Mouse (Mus musculus): ENCODE results near the gene Adamtsl2. TPM values are rescaled to one million over a fixed set of nuclear protein-coding genes. Genes with fewer than 3 reads are reported as not detected.

The Adamtsl2 gene
- polyA plus RNA-seq, 1 experiment, result 0.04 TPM

DNA sequence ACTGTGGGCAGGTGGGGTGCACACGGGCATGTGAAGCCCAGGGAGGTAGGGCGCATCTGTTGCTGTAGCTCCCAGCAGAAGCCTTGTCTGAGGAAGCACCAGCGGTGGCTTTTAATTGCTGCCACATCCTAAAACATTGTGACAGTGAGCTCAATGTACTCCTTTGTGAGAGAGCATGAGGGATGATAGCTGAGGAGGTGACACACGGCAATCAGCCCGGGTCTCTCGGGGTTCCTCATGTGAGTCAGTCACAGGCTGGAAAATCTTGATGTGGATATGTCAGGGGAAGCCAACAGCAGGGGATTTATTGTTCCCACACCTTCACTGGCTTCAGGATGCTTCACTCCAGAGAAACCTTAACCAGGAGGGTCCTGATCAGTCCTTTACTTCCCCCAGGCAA lies 67.7 kb downstream of the Adamtsl2 start:
- TF ChIP-seq USF1 (IDR thresholded peaks at IDR 0.05; ENCODE audit: low read depth) (no peak), CEBPB (IDR thresholded peaks at IDR 0.05; ENCODE audit: low read depth) (no peak), MAX (IDR thresholded peaks at IDR 0.05) (no peak)
- Histone ChIP-seq H3K79me2 (ENCODE audit: control insufficient read depth, insufficient read depth) (no peaks in the 10 kb centered on the region), H3K4me3 (ENCODE audit: insufficient read depth, poor library complexity, severe bottlenecking) (no peak overlapping the region), H3K79me3 (ENCODE audit: low read depth) (no peaks in the 10 kb centered on the region), H3K27me3 (ENCODE audit: control insufficient read depth, insufficient read depth, insufficient read length) (peaks cover 29% of the 10 kb centered on the region), H3ac (ENCODE audit: control insufficient read depth, insufficient read length, low read depth) (no peak overlapping the region), H3K36me3 (ENCODE audit: control insufficient read depth, insufficient read depth) (no peaks in the 10 kb centered on the region)

DNA sequence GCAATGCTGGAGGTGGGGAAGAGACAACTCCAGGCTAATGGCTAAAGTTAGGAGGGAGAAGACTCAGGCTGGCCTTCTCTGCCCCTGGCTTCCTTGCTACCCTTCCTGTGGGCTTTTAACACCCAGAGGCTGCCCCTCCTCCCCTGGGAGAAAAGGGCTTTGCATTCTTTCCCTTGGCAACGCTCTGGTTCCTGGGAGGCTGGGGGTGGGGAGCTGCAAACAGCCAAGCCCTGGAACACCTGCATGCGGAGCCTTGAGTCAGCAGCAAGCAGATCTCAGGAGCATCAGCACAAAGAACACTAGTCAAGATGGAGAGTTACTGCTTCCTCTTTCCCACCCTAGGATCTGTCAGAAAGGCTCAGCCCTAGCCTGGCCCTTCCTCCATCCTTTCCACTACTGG lies 70.3 kb downstream of the Adamtsl2 start:
- Histone ChIP-seq H3K79me2 (ENCODE audit: control insufficient read depth, insufficient read depth) (no peaks in the 10 kb centered on the region), H3K27me3 (ENCODE audit: control insufficient read depth, insufficient read depth, insufficient read length) (peaks cover 36% of the 10 kb centered on the region), H3K4me3 (ENCODE audit: insufficient read depth, poor library complexity, severe bottlenecking) (no peak overlapping the region), H3K79me3 (ENCODE audit: low read depth) (no peaks in the 10 kb centered on the region), H3ac (ENCODE audit: control insufficient read depth, insufficient read length, low read depth) (no peak overlapping the region), H3K36me3 (ENCODE audit: control insufficient read depth, insufficient read depth) (no peaks in the 10 kb centered on the region)
- no peak for TF ChIP-seq MAX (IDR thresholded peaks at IDR 0.05)
- no peak for TF ChIP-seq CEBPB (IDR thresholded peaks at IDR 0.05; ENCODE audit: low read depth)
- TF ChIP-seq MYOD1 (IDR thresholded peaks at IDR 0.05; ENCODE audit: control insufficient read depth, insufficient read length, low read depth), result no peak
- TF ChIP-seq FOSL1 (IDR thresholded peaks at IDR 0.05; ENCODE audit: insufficient read depth, low read length, poor library complexity, severe bottlenecking), result no peak
- TF ChIP-seq CTCF (IDR thresholded peaks at IDR 0.05; ENCODE audit: control insufficient read depth, insufficient read depth, insufficient read length), result no peak
- no peak for TF ChIP-seq USF1 (IDR thresholded peaks at IDR 0.05; ENCODE audit: low read depth)
- TF ChIP-seq MYOG (IDR thresholded peaks at IDR 0.05; ENCODE audit: control insufficient read depth, extremely low read depth, insufficient read length), result no peak

DNA sequence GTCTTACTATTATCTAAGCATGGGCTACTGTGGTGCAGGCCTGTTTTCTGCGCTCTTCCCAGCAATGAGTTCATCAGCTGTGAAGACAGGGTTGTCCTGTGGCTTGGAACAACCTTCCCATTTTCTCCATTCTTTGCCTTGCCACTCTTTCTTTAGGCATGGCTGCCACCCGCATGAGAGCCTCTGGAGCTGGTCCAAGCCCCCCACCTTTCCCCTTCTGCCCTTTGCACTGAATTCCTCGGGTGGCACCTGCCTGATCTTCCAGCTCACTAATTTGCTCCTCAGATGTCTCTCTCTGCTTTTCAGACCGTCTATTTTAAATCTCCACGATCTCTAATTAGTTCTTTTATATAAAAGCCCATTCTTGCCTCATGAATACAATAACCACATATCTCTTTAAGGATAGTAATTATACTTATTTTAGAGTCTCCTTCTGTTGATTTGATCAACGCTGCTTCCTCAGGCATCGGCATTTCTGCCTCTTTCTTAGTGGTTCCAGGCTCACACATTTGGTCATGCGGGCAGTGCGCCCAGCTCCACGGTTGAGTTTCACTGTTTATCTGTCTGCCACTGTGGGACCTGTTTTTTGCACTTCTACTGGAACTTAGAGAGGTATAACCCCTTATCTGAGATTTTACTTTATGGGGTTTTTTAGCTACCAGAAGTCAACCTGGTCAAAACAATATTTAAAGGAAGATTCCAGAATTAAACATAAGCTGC lies 75.4 kb downstream of the Adamtsl2 start:
- Histone ChIP-seq H3K36me3 (ENCODE audit: control insufficient read depth, insufficient read depth) (no peaks in the 10 kb centered on the region), H3K27me3 (ENCODE audit: control insufficient read depth, insufficient read depth, insufficient read length) (peaks cover 34% of the 10 kb centered on the region), H3K4me3 (ENCODE audit: insufficient read depth, poor library complexity, severe bottlenecking) (no peak overlapping the region), H3ac (ENCODE audit: control insufficient read depth, insufficient read length, low read depth) (no peak overlapping the region), H3K79me2 (ENCODE audit: control insufficient read depth, insufficient read depth) (no peaks in the 10 kb centered on the region), H3K79me3 (ENCODE audit: low read depth) (no peaks in the 10 kb centered on the region)
- TF ChIP-seq MAX (IDR thresholded peaks at IDR 0.05) (no peak), CTCF (IDR thresholded peaks at IDR 0.05; ENCODE audit: control insufficient read depth, insufficient read depth, insufficient read length) (no peak), MYOG (IDR thresholded peaks at IDR 0.05; ENCODE audit: control insufficient read depth, extremely low read depth, insufficient read length) (no peak), MYOD1 (IDR thresholded peaks at IDR 0.05; ENCODE audit: control insufficient read depth, insufficient read length, low read depth) (no peak), CEBPB (IDR thresholded peaks at IDR 0.05; ENCODE audit: low read depth) (no peak), USF1 (IDR thresholded peaks at IDR 0.05; ENCODE audit: low read depth) (no peak), FOSL1 (IDR thresholded peaks at IDR 0.05; ENCODE audit: insufficient read depth, low read length, poor library complexity, severe bottlenecking) (no peak)

DNA sequence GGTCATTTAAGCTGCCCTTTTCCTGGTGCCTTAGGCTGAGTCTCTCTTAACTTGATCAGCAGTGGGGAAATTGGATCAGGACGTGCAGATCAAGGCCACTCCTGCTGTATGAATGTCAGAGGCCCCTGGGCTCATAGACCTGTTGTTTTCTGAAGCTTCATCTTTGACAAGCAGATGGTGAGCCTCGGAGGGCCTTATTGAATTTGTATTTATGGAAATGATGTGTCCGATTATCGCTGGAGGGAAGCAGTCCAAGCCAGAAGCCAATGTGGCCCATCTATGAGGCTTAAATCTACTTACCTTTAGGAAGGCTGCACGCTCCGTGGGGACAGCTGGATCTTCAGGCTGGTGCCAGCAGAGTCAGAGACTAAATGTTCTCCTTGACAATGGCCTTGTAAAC lies 77.4 kb downstream of the Adamtsl2 start:
- TF ChIP-seq CEBPB (IDR thresholded peaks at IDR 0.05; ENCODE audit: low read depth) (no peak), MYOG (IDR thresholded peaks at IDR 0.05; ENCODE audit: control insufficient read depth, extremely low read depth, insufficient read length) (no peak), CTCF (IDR thresholded peaks at IDR 0.05; ENCODE audit: control insufficient read depth, insufficient read depth, insufficient read length) (no peak), FOSL1 (IDR thresholded peaks at IDR 0.05; ENCODE audit: insufficient read depth, low read length, poor library complexity, severe bottlenecking) (no peak), MYOD1 (IDR thresholded peaks at IDR 0.05; ENCODE audit: control insufficient read depth, insufficient read length, low read depth) (no peak), USF1 (IDR thresholded peaks at IDR 0.05; ENCODE audit: low read depth) (no peak), MAX (IDR thresholded peaks at IDR 0.05) (no peak)
- Histone ChIP-seq H3ac (ENCODE audit: control insufficient read depth, insufficient read length, low read depth) (no peak overlapping the region), H3K79me2 (ENCODE audit: control insufficient read depth, insufficient read depth) (no peaks in the 10 kb centered on the region), H3K79me3 (ENCODE audit: low read depth) (no peaks in the 10 kb centered on the region), H3K36me3 (ENCODE audit: control insufficient read depth, insufficient read depth) (no peaks in the 10 kb centered on the region), H3K4me3 (ENCODE audit: insufficient read depth, poor library complexity, severe bottlenecking) (no peak overlapping the region), H3K27me3 (ENCODE audit: control insufficient read depth, insufficient read depth, insufficient read length) (peaks cover 30% of the 10 kb centered on the region)

Other genes starting within 250 kb of the Adamtsl2 start
- not detected for gene Abo, start 214.4 kb upstream of the Adamtsl2 start, polyA plus RNA-seq (2012; fragmentation: generic; extraction: Trizol)
- gene Surf6, start 176.5 kb upstream of the Adamtsl2 start, polyA plus RNA-seq (2012; fragmentation: generic; extraction: Trizol), result 20.1 TPM
- 71.0 TPM for gene Med22, start 168.7 kb upstream of the Adamtsl2 start, polyA plus RNA-seq (2012; fragmentation: generic; extraction: Trizol)
- 3,080 TPM for gene Rpl7a, start 168.6 kb upstream of the Adamtsl2 start, polyA plus RNA-seq (2012; fragmentation: generic; extraction: Trizol)
- gene Surf2, start 163.0 kb upstream of the Adamtsl2 start, polyA plus RNA-seq (2012; fragmentation: generic; extraction: Trizol), result 42.6 TPM
- gene Surf1, start 162.8 kb upstream of the Adamtsl2 start, polyA plus RNA-seq (2012; fragmentation: generic; extraction: Trizol), result 40.8 TPM
- gene Surf4, start 145.5 kb upstream of the Adamtsl2 start, polyA plus RNA-seq (2012; fragmentation: generic; extraction: Trizol), result 165 TPM
- gene Stkld1, start 145.3 kb upstream of the Adamtsl2 start, polyA plus RNA-seq (2012; fragmentation: generic; extraction: Trizol), result not detected
- gene Rexo4, start 115.0 kb upstream of the Adamtsl2 start, polyA plus RNA-seq (2012; fragmentation: generic; extraction: Trizol), result 30.0 TPM
- 0.09 TPM for gene Adamts13, start 106.0 kb upstream of the Adamtsl2 start, polyA plus RNA-seq (2012; fragmentation: generic; extraction: Trizol)
- 18.4 TPM for gene Cacfd1, start 69.5 kb upstream of the Adamtsl2 start, polyA plus RNA-seq (2012; fragmentation: generic; extraction: Trizol)
- 0.55 TPM for gene Slc2a6, start 51.4 kb upstream of the Adamtsl2 start, polyA plus RNA-seq (2012; fragmentation: generic; extraction: Trizol)
- 3.8 TPM for gene Mymk, start 7.2 kb upstream of the Adamtsl2 start, polyA plus RNA-seq (2012; fragmentation: generic; extraction: Trizol)
- gene Fam163b, start 63.1 kb downstream of the Adamtsl2 start, polyA plus RNA-seq (2012; fragmentation: generic; extraction: Trizol), result not detected
- 0.06 TPM for gene Dbh, start 85.9 kb downstream of the Adamtsl2 start, polyA plus RNA-seq (2012; fragmentation: generic; extraction: Trizol)
- 8.7 TPM for gene Sardh, start 169.0 kb downstream of the Adamtsl2 start, polyA plus RNA-seq (2012; fragmentation: generic; extraction: Trizol)